Mouse (Mus musculus) embryonic facial prominence, embryonic 13.5 days (tissue): ENCODE measurements around the gene Mat1a. TPM values are rescaled to one million over a fixed set of nuclear protein-coding genes. Genes with fewer than 3 reads are reported as not detected.

Source experiments
- ATAC-seq: fragments of 200-750 bp; cut with Nextera tagmentation; 2 replicates; pipeline ENCODE4 v1.8.0; 2017; ENCODE audit warnings: low read depth; ENCODE audit not compliant: insufficient number of reproducible peaks, insufficient read depth, low FRiP score, low TSS enrichment
- H3K27ac ChIP-seq: fragments of 300-500 bp; sonication (generic); 2 replicates; pipeline ENCODE4 v1.5.1; 2015; ENCODE audit warnings: moderate library complexity, mild to moderate bottlenecking, inconsistent platforms
- H3K27me3 ChIP-seq: fragments of 300-500 bp; sonication (generic); 2 replicates; pipeline ENCODE4 v1.6.1; 2015; ENCODE audit warnings: mild to moderate bottlenecking, inconsistent platforms
- H3K36me3 ChIP-seq: fragments of 300-500 bp; sonication (generic); 2 replicates; pipeline ENCODE4 v1.6.1; 2015; ENCODE audit warnings: mild to moderate bottlenecking, inconsistent platforms
- H3K4me1 ChIP-seq: fragments of 300-500 bp; sonication (generic); 2 replicates; pipeline ENCODE4 v1.6.1; 2015; ENCODE audit warnings: inconsistent platforms
- H3K4me2 ChIP-seq: fragments of 300-500 bp; sonication (generic); 2 replicates; pipeline ENCODE4 v1.6.1; 2015; ENCODE audit warnings: moderate library complexity, mild to moderate bottlenecking, inconsistent platforms
- H3K4me3 ChIP-seq: fragments of 300-500 bp; sonication (generic); 2 replicates; pipeline ENCODE4 v1.5.1; 2015; ENCODE audit warnings: mild to moderate bottlenecking, inconsistent platforms
- H3K9ac ChIP-seq: fragments of 300-500 bp; sonication (generic); 2 replicates; pipeline ENCODE4 v1.6.1; 2015; ENCODE audit warnings: mild to moderate bottlenecking, inconsistent platforms
- H3K9me3 ChIP-seq: fragments of 300-500 bp; sonication (generic); 2 replicates; pipeline ENCODE4 v1.6.1; 2016; ENCODE audit warnings: inconsistent platforms
- WGBS: fragments of 180-500 bp; shearing (Covaris S2); methylation state at CpG from one replicate; pipeline ENCODE4 v1.1.7; 2015; ENCODE audit warnings: mixed read lengths; 5-methylcytosine and 5-hydroxymethylcytosine counted together
- polyA plus RNA-seq: library from polyadenylated mRNA; unstranded; fragments of >200 nt; fragmentation: Nextera tagmentation; extraction: Ambion mirVana; gene quantifications from 2 replicates; pipeline ENCODE4 v1.2.1, GENCODE M21; 2015

Mat1a gene
- polyA plus RNA-seq, 1 experiment from 2014 or later, result not detected

- ATAC-seq, result no peak
- Histone ChIP-seq H3K4me1 (no peaks in the 10 kb centered on the region), H3K9ac (no peak overlapping the region), H3K9me3 (no peaks in the 10 kb centered on the region), H3K36me3 (no peaks in the 10 kb centered on the region), H3K27ac (no peak overlapping the region), H3K4me3 (no peak overlapping the region), H3K4me2 (no peak overlapping the region), H3K27me3 (no peaks in the 10 kb centered on the region)
- WGBS, result 46% methylated on average over 6 of the region's 6 CpGs
Measured at GRCm38 (mm10) chr14:41146035-41146434, 41.2 kb downstream of the Mat1a start.

- Histone ChIP-seq H3K4me3 (no peak overlapping the region), H3K27ac (no peak overlapping the region), H3K27me3 (no peaks in the 10 kb centered on the region), H3K4me2 (no peak overlapping the region), H3K9me3 (no peaks in the 10 kb centered on the region), H3K4me1 (no peaks in the 10 kb centered on the region), H3K36me3 (no peaks in the 10 kb centered on the region), H3K9ac (no peak overlapping the region)
- ATAC-seq, result no peak
- WGBS, result 83% methylated on average over 3 of the region's 3 CpGs
Measured at GRCm38 (mm10) chr14:41146922-41147321, 42.1 kb downstream of the Mat1a start.

- Histone ChIP-seq H3K9me3 (no peaks in the 10 kb centered on the region), H3K27ac (no peak overlapping the region), H3K9ac (no peak overlapping the region)
Measured at GRCm38 (mm10) chr14:41147356-41147755, 42.5 kb downstream of the Mat1a start.

GRCm38 (mm10) chr14:41151220-41151898, 46.5 kb downstream of the Mat1a start, which contains the start of gene Mbl1:
Gene Mbl1 (plus strand): TSS chr14:41151458.
- ATAC-seq, result no peak
- Histone ChIP-seq H3K27ac (no peak within 1 kb of the TSS), H3K4me2 (no peak within 1 kb of the TSS), H3K9ac (no peak within 1 kb of the TSS), H3K27me3 (no peaks in the 10 kb centered on the region), H3K36me3 (no peaks in the 10 kb centered on the region), H3K9me3 (no peaks in the 10 kb centered on the region), H3K4me3 (no peak within 1 kb of the TSS), H3K4me1 (no peaks in the 10 kb centered on the region)
- 76% methylated on average over 7 of the region's 7 CpGs for WGBS

More at GRCm38 (mm10) chr14:41147356-41147755, 42.5 kb downstream of the Mat1a start:
- no peak for ATAC-seq
- no peak overlapping the region for H3K4me3 ChIP-seq
- no peak overlapping the region for H3K4me2 ChIP-seq
- H3K36me3 ChIP-seq, result no peaks in the 10 kb centered on the region
- 88% methylated on average over 2 of the region's 2 CpGs for WGBS
- no peaks in the 10 kb centered on the region for H3K27me3 ChIP-seq
- no peaks in the 10 kb centered on the region for H3K4me1 ChIP-seq

- Histone ChIP-seq H3K4me3 (no peak overlapping the region), H3K9ac (no peak overlapping the region), H3K4me1 (peaks cover 5% of the 10 kb centered on the region), H3K36me3 (no peaks in the 10 kb centered on the region), H3K27me3 (no peaks in the 10 kb centered on the region), H3K9me3 (no peaks in the 10 kb centered on the region), H3K27ac (no peak overlapping the region), H3K4me2 (no peak overlapping the region)
- 89% methylated on average over 4 of the region's 4 CpGs for WGBS
- ATAC-seq, result no peak
Measured at GRCm38 (mm10) chr14:41160076-41160475, 55.2 kb downstream of the Mat1a start.

- no peaks in the 10 kb centered on the region for H3K27me3 ChIP-seq
- WGBS, result 9% methylated on average over 1 of the region's 1 CpGs
- no peak overlapping the region for H3K9ac ChIP-seq
- ATAC-seq, result no peak
- peaks cover 5% of the 10 kb centered on the region for H3K4me1 ChIP-seq
- H3K9me3 ChIP-seq, result no peaks in the 10 kb centered on the region
- no peak overlapping the region for H3K4me3 ChIP-seq
- no peak overlapping the region for H3K4me2 ChIP-seq
- no peak overlapping the region for H3K27ac ChIP-seq
- H3K36me3 ChIP-seq, result no peaks in the 10 kb centered on the region
Measured at GRCm38 (mm10) chr14:41160743-41161142, 55.9 kb downstream of the Mat1a start.

- H3K9ac ChIP-seq, result no peak overlapping the region
Measured at GRCm38 (mm10) chr14:41162663-41163062, 57.8 kb downstream of the Mat1a start.

GRCm38 (mm10) chr14:41167278-41167677, 62.4 kb downstream of the Mat1a start:
- H3K27me3 ChIP-seq, result no peaks in the 10 kb centered on the region
- H3K4me1 ChIP-seq, result no peaks in the 10 kb centered on the region
- 64% methylated on average over 5 of the region's 5 CpGs for WGBS
- no peak overlapping the region for H3K27ac ChIP-seq
- no peak overlapping the region for H3K9ac ChIP-seq
- no peak overlapping the region for H3K4me3 ChIP-seq
- H3K9me3 ChIP-seq, result no peaks in the 10 kb centered on the region
- ATAC-seq, result no peak
- H3K4me2 ChIP-seq, result no peak overlapping the region
- H3K36me3 ChIP-seq, result no peaks in the 10 kb centered on the region

More at GRCm38 (mm10) chr14:41162663-41163062, 57.8 kb downstream of the Mat1a start:
- WGBS, result 12% methylated on average over 2 of the region's 2 CpGs
- H3K27me3 ChIP-seq, result no peaks in the 10 kb centered on the region
- no peak for ATAC-seq
- H3K36me3 ChIP-seq, result no peaks in the 10 kb centered on the region
- H3K9me3 ChIP-seq, result no peaks in the 10 kb centered on the region
- no peak overlapping the region for H3K27ac ChIP-seq
- peaks cover 5% of the 10 kb centered on the region for H3K4me1 ChIP-seq
- no peak overlapping the region for H3K4me3 ChIP-seq
- H3K4me2 ChIP-seq, result no peak overlapping the region

GRCm38 (mm10) chr14:41168567-41168966, 63.7 kb downstream of the Mat1a start:
- Histone ChIP-seq H3K27ac (no peak overlapping the region), H3K9me3 (no peaks in the 10 kb centered on the region), H3K4me1 (no peaks in the 10 kb centered on the region), H3K27me3 (no peaks in the 10 kb centered on the region), H3K36me3 (no peaks in the 10 kb centered on the region), H3K4me2 (no peak overlapping the region), H3K4me3 (no peak overlapping the region), H3K9ac (no peak overlapping the region)
- 79% methylated on average over 1 of the region's 1 CpGs for WGBS
- no peak for ATAC-seq

- Histone ChIP-seq H3K4me2 (no peak overlapping the region), H3K27me3 (no peaks in the 10 kb centered on the region), H3K4me3 (no peak overlapping the region), H3K9me3 (no peaks in the 10 kb centered on the region), H3K4me1 (no peaks in the 10 kb centered on the region), H3K27ac (no peak overlapping the region), H3K36me3 (no peaks in the 10 kb centered on the region), H3K9ac (no peak overlapping the region)
- 89% methylated on average over 2 of the region's 2 CpGs for WGBS
- ATAC-seq, result no peak
Measured at GRCm38 (mm10) chr14:41170514-41170913, 65.7 kb downstream of the Mat1a start.
